Mouse (Mus musculus): ENCODE measurements around the gene Ap2a2.
"Not testable (repeated sequence)": the region's sequence is repeated elsewhere in the genome, so short reads cannot be mapped to it uniquely, and the experiment has no call there.

Gene Ap2a2

DNA sequence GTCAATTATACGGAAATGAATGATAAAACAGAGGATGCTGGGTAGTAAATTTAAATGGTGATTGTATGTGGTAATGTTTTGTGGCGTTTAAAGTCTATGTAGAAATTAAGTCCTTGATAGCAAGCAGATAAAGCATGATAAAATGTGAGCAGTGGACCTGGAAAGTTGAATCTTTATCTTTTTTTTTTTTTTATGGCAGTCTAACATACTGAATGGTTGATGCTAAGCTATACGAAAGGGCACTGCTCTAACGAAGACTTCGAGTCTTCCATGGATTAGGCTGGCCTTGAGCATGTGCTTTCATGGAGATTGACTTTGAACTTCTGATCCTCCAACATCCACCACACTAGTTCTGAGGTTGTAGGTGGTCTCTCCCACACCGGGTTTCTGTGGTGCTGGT is 31.1 kb downstream of the Ap2a2 start:
- DNase-seq (ENCODE audit: low read depth) = no peak

DNA sequence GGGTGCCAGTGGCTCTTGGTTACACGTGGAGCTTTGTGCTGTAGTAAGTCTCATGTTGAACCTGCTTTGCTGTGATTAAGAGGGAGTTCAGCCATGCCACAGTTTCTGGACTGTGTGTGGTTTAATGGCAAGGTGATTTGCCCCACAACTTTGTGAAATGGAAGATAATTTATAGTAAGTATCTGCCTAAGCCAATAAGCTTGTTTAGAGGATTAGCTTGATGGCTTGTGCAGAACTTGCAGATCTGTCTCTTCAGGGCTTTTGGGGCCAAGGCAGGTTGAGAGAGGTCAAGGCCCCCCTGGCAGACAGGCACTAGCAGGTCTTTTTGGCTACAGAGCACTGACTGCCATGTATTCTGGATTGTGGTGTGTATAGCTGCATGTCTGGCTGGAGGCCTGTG is 35.0 kb downstream of the Ap2a2 start:
- DNase-seq (ENCODE audit: low read depth) = no peak

DNA sequence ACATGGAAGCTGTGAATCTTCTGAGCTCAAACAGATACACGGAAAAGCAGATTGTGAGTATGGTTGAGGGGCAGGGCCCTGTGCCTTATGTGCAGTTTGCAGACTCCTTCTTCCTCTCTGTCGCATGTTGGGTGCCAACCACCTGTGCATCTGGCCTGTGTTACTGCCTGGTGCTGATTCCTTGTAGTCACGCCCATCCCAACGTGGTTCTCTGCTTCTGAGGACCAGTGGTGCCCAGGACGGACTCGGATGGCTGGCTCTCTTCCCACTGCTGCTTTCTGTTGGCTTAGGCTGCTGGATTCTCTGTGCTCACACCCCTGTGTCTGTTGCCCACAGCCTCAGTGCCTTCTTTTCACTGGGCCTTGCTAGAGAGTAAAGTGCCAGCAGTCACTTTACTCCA is 35.6 kb downstream of the Ap2a2 start:
- no peak for DNase-seq (ENCODE audit: low read depth)

DNA sequence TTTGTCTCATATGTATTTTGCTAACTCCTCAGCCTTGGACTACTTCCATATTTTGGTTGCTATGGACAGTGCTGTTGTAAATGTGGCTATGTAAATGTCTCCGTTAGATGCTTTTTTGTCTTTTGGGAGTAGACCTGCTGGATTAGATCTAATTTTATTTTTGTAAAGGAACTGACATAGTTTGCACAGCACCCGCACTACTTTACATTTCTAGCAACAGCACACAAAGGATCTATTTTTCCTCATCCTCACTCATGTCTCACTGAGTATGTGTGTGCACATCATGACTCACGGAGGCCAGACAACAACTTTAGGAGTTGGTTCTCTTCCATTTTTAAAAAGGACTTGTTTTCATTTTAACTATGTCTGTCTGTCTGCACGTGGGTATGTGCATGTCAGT is 45.7 kb downstream of the Ap2a2 start:
- peak; percentile 61 for DNase-seq (ENCODE audit: low read depth)

DNA sequence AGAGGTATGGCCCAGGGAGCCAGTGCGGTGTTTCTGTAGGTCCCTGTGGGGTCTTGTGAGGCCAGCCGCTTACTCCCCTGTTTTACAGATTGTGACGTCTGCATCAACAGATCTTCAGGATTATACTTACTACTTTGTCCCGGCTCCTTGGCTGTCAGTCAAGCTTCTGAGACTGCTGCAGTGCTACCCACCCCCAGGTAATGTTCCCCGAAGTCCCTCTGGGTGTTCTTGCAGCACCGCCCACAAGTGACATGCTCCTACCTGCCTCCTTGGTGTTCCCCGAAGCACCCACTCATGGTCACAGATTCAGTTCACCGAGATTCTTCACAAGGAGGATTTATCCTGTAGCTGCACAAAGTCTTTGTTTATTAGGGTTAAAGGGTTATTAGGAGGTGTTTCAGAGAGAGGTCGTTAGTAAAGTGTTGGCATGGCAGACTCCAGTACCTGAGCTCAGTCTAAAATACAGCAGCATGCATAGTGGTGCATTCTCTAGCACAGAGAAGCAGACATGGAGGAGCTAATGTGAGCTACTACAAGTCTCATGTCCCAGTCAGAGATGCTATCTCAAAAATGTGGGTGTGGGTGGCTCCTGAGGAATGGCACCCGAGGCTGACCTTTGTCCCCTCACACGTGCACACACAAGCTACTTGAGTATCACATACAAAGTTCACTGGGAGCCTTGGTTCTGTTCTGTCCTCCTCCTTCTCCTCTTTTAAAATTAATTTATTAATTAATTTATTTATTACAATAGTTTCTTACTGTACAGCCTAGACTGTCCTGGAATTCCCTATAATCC is 47.9 kb downstream of the Ap2a2 start:
- no peak for DNase-seq (ENCODE audit: low read depth)

DNA sequence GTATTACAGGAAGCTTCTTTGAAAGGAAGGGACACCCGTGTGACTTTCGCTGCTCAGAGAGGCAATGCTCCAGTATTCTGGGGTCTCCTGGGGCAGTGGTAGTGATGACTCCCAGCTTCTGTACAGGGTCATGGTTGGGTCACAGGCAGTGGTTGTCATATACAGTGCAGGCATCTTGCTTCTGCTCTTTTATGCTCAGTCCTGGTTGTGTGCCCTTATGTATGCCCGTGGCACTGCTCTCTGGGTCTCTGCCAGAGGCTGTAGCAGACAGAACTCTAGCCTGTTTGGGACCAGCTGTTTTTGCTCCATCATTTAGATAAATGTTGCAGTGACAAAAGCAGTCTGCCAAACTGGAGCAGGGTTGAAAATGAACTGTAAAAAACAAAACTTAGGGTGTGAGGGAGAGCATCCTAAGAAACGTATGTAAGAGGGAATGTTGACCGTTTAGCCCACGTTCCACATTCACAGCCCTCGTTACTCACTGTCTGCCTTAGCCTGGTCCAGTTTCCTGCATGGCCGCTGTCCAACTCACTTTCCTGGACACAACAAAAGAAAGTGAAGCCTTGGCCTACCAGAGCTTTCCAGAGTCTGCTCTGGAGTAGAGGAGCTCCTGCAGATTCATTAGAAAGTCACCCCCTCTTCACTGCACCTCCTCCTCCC is 49.9 kb downstream of the Ap2a2 start:
- peak; percentile 8 for DNase-seq (ENCODE audit: low read depth)

DNA sequence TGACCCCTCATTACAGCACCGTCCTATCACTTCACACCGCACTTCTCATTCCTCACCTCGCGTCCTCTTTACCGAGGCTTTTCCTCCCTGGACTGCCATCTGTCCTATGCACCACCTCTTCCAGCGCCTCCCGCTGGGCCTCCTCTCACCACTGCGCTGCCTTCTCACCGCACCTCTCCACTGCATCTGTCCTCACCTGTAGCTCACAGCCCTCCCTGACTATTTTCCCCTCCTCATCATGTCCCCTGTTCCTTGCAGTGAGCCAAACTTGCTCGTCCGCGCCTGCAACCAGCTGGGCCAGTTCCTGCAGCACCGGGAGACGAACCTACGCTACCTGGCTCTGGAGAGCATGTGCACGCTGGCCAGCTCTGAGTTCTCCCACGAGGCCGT is 50.4 kb downstream of the Ap2a2 start:
- DNase-seq (ENCODE audit: low read depth) = no peak

DNA sequence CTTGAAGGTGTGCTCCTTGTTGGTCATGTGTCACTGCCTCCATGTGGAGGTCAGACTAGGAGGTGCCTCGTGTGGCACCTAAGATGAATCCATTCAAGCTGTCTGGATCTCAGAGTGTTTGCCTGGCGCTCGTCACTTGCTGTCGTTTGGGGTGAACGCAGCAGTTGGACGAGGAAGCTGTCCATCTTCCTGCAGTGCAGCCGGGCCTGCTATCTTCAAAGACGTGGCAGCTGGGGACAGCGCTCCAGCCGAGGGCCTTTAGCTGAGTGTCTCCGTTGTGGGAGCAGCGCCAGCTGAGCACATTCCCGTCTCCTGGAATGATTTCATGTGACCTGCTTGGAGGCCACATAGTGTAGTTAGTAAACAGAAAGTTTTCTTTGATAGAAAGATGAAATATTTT is 50.8 kb downstream of the Ap2a2 start:
- DNase-seq (ENCODE audit: low read depth) = no peak

DNA sequence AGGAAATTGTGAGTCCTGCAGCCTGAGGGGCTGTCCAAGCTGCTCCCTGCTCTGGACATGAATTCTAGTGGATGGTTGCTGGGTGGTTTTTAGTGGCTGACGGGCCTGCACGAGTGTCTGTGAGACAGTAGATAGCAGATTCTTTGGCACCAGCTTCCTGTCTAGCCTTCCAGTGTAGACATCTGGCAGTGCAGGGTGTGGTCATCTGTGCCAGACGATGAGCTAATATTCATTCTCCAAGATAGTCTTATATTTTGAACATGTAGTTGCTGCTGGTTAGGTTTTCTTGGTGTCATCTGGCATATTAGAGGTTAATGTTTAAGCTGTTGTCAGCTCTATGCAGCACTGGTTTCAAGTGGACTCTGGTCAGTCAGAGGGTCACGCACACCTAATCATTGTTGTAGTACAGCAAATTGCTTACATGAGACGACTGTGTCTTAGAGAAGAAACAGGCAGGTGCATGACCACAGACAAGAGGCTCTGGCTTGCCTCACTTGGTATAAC is 52.4 kb downstream of the Ap2a2 start:
- DNase-seq (ENCODE audit: low read depth) = no peak

DNA sequence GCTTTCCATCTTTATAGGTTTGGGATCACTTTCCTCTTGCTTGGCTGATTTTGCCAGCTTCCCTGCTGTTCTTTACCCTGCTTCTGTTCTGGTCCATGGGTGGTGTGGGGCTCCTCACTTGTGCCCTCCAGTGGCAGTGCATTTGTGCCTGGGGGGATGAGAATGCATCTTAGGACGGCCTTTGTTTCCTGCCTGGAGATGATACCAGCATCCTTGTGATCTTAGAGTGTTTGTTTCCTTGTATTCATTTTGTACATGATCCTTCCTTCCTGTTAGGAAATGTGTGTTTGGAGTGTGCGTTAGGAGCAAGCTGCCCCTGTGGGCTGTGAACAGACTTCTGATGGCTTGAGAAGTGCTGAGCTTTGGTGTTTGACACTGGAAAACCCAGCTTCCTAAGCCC is 62.2 kb downstream of the Ap2a2 start:
- no peak for DNase-seq (ENCODE audit: low read depth)

DNA sequence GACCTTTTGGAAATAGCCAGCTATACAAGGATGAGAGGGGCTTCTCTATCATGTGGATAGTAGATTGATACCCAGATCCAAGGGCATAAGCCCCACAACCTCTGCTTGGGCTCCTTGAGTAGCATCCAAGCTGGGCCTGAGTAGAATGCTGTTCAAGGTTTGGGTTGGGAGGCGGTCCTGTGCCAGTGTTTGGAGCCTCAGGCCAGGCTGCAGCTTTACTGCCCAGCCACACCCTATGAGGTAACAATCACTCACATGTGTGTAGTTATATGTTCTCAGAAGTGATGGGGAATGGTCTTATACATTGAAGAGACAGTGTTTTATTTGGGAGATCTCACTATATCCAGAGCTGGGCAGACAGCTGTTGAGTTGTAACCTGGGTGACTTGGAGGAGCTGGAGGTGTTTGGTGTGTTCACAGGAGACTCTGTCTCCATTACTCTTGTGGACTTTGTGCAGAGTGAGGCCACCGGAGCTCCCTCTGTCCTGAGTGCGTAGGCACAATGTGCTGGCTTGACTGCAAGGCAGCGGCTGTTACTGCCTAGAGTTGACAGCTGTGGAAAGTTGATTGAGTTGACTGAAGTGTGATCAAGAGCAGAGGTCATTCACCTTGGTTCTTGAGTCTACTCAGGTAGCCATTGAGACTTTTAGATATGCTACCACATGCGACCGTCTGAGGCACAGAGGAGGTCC is 63.3 kb downstream of the Ap2a2 start:
- DNase-seq (ENCODE audit: low read depth) = no peak

DNA sequence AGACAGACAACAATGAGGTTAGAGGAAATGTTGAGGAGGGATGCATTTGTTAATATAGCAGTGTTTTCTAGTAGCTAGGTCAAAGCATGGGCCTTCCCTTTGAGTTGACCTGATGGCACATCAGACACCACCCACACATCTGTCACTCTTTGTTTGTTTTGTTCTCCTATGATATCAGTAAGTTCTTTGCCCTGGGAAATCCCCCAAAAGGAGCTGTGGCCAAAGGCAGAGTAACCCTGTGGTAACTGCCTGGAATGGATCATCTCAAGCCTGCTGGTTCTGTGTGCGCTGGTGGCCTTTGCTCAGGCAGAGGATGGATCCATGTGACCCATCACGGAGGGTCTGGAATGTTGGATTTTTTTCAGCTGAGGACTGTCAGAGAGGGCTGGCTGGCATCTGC is 66.0 kb downstream of the Ap2a2 start:
- DNase-seq (ENCODE audit: low read depth) = no peak

DNA sequence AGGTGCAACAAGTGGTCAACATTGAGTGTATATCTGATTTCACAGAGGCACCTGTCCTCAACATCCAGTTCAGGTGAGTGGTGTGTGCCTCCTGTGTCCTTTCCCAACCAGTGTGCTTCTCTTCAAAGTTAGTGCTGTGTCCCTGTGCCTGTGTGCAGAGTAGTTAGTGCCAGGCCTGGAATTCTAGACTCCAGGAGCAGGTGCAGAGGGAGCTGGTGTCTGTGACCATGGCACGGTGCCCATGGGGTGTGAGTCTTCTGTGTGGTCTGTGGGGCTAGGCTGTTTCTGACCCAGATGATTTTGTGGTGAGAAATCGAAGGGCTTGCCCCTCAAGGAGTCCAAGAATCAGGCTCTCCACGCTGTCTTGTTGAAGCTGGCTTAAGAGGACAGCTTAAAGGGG is 67.3 kb downstream of the Ap2a2 start:
- DNase-seq (ENCODE audit: low read depth) = no peak

DNA sequence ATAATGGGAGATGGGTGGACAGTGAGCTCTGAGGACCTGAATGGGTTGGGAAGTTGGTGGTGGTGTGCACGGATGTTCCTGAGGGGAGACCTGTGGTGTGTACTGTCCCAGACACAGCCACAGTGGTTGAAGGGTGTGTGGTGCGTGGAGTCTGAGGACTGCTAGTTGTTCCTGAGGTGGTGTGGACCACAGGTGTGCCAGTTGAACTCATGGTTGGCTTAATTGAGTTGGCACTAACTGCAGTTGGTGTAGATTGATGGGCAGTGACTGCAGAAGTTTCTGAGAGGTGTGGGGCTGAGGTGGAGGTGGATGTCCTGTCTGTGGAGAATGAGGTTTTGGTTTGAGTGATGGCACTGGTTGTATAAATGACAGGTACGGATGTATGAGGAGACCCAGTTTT is 76.1 kb downstream of the Ap2a2 start:
- not testable (repeated sequence) for DNase-seq (ENCODE audit: low read depth)

DNA sequence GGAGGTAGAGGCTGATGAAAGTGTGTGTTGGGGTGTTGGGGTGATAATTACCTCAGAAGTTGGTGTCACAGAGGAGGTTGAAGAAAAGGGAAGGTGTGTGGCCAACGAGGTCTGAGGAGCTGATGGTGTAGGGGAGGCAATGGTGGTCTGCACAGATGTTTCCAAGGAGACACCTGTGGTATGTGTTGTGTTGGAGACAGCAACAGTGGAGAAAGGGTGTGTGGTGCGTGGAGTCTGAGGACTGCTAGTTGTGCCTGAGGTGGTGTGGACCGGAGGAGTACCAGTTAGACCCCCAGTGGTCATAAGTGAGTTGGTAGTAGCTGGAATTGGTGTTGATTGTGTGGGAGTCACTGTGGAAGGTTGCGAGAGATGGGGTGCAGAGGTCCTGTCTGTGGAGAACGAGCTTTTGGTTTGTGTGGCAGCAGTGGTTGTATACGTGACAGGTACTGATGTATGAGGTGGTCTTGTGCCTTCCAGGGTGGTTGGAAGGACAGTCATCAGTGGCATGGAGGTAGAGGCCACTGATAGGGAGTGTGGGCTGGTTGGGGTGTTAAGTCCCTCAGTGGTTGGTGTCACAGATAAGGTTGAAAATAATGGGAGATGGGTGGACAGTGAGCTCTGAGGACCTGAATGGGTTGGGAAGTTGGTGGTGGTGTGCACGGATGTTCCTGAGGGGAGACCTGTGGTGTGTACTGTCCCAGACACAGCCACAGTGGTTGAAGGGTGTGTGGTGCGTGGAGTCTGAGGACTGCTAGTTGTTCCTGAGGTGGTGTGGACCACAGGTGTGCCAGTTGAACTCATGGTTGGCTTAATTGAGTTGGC is 76.8 kb downstream of the Ap2a2 start:
- not testable (repeated sequence) for DNase-seq (ENCODE audit: low read depth)

DNA sequence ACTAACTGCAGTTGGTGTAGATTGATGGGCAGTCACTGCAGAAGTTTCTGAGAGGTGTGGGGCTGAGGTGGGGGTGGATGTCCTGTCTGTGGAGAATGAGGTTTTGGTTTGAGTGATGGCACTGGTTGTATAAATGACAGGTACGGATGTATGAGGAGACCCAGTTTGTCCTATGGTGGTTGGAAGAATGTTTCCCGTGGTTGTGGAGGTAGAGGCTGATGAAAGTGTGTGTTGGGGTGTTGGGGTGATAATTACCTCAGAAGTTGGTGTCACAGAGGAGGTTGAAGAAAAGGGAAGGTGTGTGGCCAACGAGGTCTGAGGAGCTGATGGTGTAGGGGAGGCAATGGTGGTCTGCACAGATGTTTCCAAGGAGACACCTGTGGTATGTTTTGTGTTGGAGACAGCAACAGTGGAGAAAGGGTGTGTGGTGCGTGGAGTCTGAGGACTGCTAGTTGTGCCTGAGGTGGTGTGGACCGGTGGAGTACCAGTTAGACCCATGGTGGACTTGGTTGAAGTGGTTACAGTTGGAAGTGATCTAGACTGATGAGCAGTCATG is 77.4 kb downstream of the Ap2a2 start:
- DNase-seq (ENCODE audit: low read depth) = not testable (repeated sequence)

DNA sequence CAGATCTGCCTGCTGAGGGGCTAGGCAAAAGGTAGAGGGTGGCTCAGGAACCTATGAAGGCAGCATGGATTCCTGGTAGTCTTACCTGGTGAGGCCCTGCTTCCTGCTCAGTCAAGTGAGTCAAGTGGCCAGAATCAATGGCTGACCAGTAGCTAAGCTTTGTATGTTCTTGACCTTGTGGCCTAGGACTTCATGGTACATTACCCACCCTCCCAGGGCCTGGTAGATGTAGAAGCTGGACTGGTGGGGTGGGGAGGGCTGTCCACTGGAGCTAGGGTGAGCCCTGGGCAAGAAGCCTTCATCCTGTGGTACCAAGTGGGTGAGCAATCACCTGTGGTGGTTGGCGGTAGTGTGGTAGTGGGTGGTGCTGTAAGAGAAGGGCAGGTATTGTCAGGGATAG is 80.4 kb downstream of the Ap2a2 start:
- DNase-seq (ENCODE audit: low read depth) = no peak

DNA sequence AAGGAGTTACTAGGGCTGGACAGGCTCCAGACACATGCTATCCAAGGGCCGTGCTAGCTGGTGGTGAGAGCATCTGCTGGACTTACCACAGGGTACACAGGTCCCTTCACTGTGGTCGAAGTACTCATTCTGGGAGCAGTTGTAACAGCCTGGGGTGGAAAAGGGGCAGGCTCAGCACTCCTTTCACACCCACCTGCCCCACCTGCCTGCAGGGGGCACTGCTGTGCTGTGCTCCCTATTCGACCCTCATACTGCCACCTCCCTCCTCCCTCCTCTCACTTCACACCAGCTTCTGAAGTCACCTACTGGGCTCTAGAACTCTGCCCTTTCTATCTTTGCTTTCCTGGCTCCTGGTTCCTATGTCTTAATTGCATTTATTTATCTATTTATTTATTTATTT is 81.2 kb downstream of the Ap2a2 start:
- peak; percentile 44 for DNase-seq (ENCODE audit: low read depth)

DNA sequence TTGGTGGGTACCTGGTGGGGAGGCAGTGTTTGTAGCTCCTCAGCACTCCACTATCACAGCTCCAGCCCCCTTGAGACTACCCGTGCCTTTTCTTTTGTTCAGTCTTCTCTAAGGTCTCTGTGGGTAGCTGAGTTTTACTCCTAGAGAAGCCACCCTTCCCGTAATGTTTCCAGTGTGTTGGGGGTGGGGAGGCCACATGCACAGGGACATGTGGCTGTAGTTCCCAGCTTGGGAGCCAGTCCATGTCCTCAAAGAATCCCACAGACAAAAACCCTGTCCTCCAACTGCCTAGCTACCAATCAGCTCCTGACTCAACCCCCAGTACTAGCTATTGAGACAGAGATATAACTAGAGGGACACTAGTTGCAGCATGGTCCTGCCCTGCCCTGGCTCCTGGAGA is 85.1 kb downstream of the Ap2a2 start:
- no peak for DNase-seq (ENCODE audit: low read depth)

DNA sequence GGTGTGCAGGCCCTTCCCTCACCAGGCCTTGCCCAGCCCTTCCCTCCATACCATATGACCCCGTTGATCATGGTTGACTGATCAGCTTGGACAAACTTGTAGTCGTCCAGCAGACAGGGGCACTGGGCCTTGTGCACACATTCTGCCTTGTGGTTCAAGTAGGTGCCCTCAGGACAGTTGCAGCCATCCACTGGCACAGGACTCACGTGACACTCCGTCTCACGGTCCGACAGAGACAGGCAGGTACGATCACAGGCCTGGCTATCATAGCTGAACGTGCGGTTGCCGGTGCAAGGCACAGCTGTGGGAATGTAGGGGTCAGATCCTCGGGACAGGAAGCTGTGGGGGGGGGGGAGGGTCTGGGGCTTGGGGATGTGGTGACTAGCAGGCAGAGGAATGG is 85.8 kb downstream of the Ap2a2 start:
- no peak for DNase-seq (ENCODE audit: low read depth)

DNA sequence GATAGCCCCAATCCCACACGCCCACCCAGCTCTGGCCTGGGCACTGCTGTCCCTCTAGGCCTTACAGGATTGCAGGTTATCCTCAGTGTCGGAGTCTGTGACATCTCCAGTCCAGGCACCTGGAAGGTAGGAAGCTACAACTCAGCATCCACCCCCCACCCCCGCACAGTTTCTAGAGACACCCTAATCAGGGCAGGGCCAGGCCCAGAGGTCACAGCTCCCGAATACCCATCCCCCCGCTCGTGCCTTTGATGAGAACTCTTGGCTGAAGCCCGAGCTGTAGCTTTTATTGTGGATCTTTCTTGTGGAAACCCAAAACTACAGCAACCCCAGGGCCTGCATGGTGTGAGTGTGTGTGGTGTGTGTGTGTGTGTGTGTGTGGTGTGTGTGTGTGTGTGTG is 90.2 kb downstream of the Ap2a2 start:
- no peak for DNase-seq (ENCODE audit: low read depth)

DNA sequence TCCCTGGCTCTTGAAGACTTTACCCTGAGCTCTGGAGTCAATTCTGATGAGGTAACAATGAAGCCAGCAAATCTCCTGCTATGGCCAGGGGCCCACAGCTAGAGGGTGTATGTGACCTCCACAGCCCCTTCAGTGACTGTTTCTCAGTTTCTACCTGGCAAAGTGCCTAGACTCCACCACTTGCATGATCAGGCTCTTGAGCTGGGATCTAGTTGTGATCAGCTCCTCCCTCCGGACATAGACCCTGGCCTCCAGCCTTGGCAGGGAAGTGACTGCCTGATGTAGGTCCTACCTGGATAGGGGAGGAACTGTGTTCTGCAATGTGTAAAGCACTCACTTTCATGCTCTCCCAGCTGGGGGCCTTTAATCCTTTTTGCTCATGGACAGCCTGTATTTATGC is 98.4 kb downstream of the Ap2a2 start:
- peak; percentile 44 for DNase-seq (ENCODE audit: low read depth)
